Mouse (Mus musculus) lung, postnatal 0 days (tissue): ENCODE data around the gene Tmprss11g.

Experiments
- CTCF ChIP-seq: IDR thresholded peaks from 2 replicates; pipeline ENCODE4 v1.5.1; 2016; ENCODE audit warnings: antibody characterized with exemption, mild to moderate bottlenecking
- EP300 ChIP-seq: IDR thresholded peaks from 2 replicates; pipeline ENCODE4 v1.6.1; 2016; ENCODE audit warnings: antibody characterized with exemption, mild to moderate bottlenecking, control low read depth

DNA sequence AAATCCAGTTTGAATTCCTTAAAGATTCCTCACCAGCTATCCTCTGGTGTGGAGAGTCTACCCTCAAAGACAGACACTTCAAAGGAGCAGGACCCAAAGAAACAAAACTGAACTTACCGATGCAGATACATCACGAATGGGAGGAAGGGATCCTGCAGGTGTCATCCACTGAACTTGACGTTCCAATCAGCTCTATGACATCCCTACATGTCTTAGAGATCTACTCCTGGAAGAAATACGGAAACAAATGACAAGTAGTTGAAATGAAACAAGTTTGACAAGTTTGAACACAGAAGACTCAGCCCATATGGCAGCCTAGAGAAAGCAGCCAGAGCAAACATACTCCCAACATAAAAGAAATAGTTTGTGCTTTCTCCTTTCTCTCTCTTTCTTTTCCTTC, 49.5 kb downstream of the Tmprss11g start, which contains the start of gene Tmprss11a:
- no peak for TF ChIP-seq EP300
- TF ChIP-seq CTCF, result no peak
